Mouse (Mus musculus): ENCODE results near the gene Cilp.

- TF ChIP-seq GATA1 (IDR thresholded peaks at IDR 0.05; ENCODE audit: low read length) (no peak), TAL1 (IDR thresholded peaks at IDR 0.05; ENCODE audit: low read length) (no peak)
Observed at GRCm38 (mm10) chr9:65297056-65297455, 32.1 kb downstream of the Cilp start.
